Mouse (Mus musculus) MN1 (cell line): ENCODE measurements around the gene Psmb3.
"Not testable (repeated sequence)": the region's sequence is repeated elsewhere in the genome, so short reads cannot be mapped to it uniquely, and the experiment has no call there.

Experiments
- DNase-seq: peaks from one replicate; pipeline ENCODE4 v3.0.0-alpha.2; 2016; ENCODE audit warnings: low spot score

Psmb3 gene

DNA sequence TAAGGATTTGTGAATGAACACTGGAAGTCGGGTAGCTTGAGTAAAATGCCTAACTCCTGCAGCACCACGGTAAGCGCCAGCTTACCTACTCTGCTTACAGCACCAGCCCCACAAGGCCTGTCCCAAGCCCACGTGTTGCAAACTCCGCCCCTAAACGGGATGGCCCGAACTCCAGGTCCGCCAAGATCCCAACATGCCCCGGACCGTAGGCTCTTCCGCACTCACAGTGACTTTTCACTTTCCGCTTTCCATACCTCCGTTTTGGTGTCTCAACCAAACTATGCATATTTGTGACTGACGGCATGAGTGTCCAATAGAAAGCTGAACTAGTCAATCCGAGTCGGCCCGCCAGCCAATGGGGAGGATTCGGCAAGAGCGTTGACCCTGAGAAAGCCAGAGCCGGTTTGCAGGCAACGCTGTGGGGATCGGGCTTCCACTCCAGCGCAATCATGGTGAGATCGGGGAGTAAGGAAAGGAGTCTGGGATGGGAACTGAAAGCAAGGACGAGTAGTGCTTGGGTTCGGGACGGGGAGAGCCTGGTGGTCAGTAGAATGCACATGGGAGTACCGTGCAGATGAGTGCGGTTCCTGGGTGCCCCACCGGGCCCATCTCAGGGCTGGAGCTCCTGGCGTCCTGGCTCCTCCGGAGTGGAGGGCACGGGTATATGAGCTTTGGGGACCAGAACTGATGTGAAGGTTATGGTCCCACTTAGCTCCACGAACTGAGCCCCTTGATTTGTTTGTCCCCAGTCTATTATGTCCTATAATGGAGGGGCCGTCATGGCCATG is at the start of gene Psmb3:
Psmb3 (plus strand) TSS at position 361 of the 788 bp plus-strand sequence.
- peak; percentile 100 for DNase-seq

- no peak for DNase-seq
Observed at GRCm38 (mm10) chr11:97654210-97654609, 49.0 kb upstream of the Psmb3 start.

DNA sequence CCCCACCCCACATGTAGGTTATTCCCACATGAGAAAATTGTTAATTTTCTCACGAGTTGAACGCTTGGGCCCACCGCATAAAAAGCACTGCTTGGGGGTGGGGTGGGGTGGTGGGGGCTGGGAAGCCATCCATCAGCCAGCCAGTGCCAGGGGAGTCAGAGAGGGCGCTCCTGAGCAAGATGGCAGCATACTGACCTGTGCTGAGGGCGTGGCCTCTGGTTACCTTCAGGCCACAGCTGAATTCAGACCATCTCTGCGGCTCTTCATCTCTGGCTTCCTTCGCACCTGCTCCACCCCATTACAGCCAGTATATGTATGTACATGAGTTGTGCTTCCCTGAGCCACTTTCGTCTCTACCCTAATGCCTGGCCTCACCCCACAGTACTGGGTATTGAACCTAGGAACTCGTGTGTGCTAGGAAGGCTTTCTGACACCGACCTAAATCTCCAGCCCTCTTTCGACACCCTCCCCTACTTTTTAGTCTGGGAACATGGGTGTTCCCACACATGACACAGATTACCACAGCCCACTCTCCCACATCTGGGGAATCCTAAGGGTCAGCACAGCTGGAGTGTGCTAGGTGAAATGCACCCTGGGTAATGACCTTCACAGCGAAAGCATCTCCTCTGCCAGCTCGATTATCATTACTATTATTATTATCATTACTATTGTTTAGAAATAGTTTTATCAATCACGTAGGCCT is 46.8 kb upstream of the Psmb3 start:
- DNase-seq: no peak

DNA sequence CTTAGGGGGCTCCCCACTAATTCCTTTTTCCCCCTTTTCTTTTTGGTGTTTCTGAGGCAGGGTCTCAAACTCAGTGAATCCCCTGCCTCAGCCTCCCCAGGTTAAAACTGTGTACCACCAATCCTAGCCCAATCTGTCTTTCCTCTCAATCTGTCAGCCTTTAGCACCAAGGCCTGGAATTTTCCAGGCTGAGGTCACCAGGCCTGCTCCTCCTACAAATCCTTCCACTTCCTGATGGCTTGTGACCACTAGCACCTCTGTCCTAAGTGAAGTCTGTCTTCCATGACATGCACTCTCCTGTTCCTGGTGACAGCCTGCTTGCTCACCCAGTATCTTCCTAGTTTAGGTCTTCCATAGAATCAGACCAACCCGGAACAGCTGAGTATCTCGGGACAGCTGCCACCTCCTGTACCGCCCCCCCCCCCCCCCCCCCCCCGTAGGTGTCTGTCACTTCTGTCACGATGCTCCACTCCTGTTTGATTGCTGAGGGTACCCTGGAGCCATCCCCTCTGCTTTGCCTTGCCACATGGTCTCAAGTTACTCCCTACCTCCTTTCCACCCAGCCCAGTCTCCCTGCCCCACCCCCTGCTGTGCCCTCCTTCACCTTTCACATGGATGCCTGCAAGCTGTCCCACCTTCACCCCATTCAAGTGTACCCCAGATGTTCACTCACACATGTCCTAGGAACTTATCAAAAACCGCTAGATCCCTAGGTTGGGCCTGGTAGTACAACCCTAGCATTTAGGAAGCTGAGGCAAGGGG is 45.8 kb upstream of the Psmb3 start:
- no peak for DNase-seq

- not testable (repeated sequence) for DNase-seq
Observed at GRCm38 (mm10) chr11:97657967-97658366, 45.2 kb upstream of the Psmb3 start.

GRCm38 (mm10) chr11:97658751-97659266 is 44.4 kb upstream of the Psmb3 start:
- no peak for DNase-seq

DNA sequence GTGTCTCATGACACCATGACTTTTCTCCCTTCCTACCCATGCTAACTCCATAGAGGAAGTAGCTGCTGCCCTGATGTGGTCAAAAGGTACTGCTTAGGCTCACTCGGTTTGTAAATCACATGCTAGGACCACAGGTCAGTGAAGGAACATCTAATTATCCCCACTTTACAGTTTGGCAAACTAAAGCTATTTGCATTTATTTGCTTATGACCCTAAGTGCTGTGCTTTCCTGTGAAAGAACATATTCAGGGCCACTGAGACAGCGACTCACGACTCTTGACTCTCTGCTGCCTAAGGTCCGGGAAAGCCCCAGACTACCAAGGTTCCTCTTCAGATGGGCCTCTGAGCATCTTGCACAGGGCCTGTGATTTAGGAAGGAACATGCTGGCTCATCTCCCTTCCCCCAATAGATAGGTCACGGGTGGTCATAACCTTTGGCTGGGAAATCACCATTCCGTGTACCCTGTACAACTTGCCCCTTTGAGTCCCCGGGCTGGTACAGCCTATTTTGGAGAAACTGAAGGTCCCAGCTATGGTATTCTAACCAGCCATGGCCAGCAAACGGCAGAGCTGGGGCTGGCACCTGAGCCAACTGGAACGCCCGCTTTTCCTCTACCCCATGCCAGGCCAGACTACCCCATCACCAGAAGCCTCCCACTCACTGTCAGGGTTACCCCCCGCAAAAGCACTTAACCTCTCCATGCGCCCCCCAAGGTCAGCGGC is 43.8 kb upstream of the Psmb3 start:
- DNase-seq: no peak

- peak; percentile 74 for DNase-seq
Observed at GRCm38 (mm10) chr11:97659990-97660714, 43.0 kb upstream of the Psmb3 start.

- no peak for DNase-seq
Observed at GRCm38 (mm10) chr11:97660734-97661647, 42.2 kb upstream of the Psmb3 start.

DNA sequence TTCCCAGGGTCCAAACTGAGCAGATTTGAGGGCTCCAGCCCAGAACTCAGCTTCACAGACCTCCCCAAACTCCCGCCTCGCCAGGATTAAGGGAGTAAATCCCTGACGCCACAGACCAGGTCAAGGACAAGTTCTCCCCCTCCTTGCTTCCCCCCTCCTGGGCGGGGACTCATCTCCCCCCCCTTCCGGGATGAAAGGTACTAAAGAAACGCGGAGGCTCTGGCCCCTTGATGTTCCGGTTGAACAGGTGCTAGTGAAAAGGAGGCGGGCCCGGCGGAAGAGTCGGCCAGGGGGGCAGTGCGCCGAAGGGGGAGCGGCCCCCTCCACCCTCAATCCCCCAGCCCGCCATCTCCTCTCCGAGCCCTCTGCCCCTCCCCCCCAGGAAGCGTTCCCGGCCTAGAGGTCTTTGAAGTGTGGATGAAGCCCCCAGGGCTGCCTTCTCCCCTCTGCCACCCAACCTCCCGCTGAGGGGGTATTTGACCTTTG is 41.5 kb upstream of the Psmb3 start:
- DNase-seq: peak; percentile 55

- no peak for DNase-seq
Observed at GRCm38 (mm10) chr11:97662207-97662892, 40.8 kb upstream of the Psmb3 start.

- peak; percentile 87 for DNase-seq
Observed at GRCm38 (mm10) chr11:97662893-97663527, 40.2 kb upstream of the Psmb3 start, which contains the start of gene Mllt6. Gene Mllt6, plus strand, starts transcription at chr11:97663414.

DNA sequence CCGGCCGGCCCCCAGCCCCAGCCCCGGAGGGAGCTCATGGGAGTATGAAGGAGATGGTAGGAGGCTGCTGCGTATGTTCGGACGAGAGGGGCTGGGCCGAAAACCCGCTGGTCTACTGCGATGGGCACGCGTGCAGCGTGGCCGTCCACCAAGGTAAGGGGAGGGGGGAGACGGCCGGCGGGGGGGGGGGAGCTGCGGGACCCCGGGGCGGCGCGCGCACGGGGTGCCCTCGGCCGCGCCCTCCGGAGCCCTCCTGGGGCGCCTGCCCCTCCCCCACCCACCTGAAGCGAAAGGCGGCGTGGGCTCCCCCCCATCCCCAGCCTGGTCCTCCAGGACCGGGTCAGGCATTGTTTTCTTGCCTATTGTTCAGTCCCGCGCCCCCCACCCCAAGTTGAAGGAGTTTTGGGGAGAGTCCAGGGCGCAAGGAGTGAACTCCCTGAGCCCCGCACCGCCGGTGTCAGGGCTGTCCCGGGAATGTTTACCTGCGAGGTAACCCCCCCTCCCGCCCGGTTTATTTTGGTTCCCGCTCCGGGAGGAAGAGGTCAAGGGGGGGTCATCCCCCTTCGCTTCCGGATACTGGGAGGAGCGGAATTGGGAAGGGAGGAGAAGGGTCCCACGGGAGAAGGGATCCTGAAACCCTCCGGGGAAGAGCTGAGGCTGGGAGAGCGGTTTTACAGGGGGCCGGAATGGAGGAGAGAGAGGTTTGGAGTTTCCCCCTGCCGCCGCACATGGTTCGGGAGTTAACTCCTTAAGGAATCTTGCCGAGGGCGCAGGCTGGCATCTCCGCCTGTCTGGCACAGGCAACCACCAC is 39.5 kb upstream of the Psmb3 start:
- peak; percentile 64 for DNase-seq

DNA sequence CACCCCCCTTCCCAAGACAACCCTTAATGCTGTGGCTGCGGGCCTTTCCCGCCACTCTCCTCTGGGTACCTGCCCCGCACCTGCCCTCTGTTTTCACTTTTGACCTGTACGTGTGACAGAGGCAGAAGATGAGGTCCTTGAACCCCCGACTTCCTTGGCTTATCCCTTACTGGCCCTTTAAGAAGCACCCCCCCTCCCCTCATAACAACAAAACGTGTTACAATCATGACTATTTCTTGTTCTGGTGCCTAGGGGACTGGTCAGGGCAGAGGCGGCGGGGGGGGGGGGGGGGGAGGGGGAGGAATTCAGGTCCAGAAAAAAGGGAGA is 38.9 kb upstream of the Psmb3 start:
- DNase-seq: no peak

DNA sequence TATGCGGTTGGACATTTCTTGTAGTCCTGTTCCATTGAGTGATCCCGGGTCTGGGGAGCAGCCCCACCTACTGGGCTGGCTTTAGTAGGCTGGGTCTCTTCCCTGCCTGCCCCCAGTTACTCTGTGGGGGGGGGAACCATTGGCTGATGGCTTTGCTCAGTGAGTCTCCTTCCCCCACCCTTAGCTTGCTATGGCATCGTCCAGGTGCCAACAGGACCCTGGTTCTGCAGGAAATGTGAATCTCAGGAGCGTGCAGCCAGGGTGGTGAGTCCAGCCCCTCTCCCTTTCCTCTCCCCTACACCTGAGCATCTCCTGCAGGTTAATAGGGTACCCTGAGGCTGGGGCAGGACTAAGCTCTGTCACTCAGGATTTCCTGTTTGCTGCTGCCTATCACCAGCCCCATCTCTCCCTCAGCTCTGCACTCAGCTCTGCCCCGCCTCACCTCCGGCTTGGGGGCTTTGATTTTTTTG is 38.4 kb upstream of the Psmb3 start:
- DNase-seq: no peak

DNA sequence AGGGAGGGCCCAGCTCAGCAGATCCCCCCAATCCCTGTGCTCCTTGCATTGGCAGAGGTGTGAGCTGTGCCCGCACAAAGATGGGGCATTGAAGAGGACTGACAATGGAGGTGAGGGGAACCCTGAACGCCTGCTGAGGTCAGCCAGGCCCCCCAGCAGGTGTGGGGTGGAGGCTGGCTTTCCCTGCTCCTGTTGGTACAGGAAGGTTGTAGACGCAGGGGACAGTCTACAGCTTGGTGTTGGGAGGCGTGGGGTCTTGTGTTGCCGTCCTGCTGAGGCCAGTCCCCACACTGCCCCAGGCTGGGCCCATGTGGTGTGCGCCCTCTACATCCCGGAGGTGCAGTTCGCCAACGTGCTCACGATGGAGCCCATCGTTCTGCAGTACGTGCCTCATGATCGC is 37.8 kb upstream of the Psmb3 start:
- DNase-seq: no peak

GRCm38 (mm10) chr11:97666221-97666620 is 37.0 kb upstream of the Psmb3 start:
- DNase-seq: no peak

- no peak for DNase-seq
Observed at GRCm38 (mm10) chr11:97666794-97667193, 36.4 kb upstream of the Psmb3 start.
